Mouse (Mus musculus): Measurements from ENCODE around the gene Gipr.

DNA sequence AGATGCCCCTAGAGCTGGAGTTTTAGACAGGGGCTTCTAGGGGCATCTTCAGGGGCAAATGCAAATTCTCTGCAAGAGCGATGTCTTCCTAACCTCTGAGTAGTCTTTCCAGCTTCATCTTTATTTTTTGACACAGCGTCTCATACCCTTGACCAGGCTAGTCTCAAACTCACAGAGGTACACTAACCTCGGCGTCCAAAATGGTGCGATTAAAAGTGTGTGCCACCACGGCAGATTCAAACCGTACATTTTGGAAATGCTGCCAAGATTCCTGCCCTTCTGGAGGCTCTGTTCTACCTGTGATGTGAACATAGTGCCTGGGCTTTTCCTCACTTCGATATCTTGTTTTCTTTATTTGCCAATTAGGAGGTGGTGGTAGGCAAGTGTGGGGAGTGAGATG lies 46.8 kb downstream of the Gipr start:
- TF ChIP-seq CTCF (IDR thresholded peaks at IDR 0.05; ENCODE audit: low read depth, low read length) (no peak), POLR2A (IDR thresholded peaks at IDR 0.05; ENCODE audit: extremely low read depth, insufficient read depth, low read length) (no peak)

All from liver, adult 2 months (tissue).